Mouse (Mus musculus): ENCODE data around the gene Mbnl2. TPM values are rescaled to one million over a fixed set of nuclear protein-coding genes. Genes with fewer than 3 reads are reported as not detected.

Mbnl2 gene
- 61.8 and 65.4 TPM in 2 replicates for polyA plus RNA-seq (2011; ENCODE audit: insufficient read depth, insufficient read length, low read depth, missing spikeins)

DNA sequence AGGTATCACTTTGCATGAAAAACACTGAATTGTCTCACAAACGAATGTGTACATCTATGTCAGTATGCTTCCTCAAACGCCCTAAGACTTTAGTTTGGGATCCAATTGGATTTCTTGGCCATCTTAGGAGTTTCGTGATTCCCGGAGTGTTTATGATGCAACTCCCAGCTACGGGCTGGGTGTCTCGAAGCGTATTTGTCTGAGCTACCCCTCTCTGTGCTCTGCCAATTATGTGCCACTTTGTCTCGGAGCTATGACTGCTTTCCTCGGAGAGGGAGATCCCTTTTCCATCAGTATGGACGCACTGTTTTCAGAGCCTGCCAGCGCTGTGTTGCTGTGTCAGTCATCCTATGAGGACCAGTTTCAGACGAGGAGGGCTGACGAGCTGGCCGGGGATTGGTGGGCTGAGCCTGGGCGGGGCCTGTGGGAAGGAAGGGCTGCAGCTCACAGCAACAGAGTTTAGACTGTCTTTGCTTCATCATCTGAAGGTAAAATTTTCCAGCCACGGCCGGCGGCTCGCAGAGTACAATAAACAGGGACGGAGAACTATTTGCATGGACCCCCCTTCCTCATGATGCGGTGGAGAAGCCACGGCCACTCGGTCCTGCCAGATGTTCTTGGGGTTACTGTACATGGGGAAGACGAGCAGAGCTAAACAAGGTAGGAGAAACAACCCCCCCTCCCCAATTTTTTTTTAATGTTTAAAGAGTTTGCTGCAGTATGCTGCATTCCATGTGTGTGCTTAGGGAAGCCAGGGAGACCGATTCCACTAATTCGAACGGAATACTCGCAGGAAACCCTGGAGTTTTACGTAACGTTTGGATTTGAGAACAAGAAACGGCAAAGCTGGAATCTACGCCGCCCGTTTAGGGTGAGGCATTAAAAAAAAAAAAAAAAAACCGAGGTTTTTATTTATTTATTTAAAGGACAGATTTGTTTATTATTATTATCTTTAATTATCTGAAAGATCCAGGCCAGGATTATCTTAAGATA, at the start of gene Mbnl2:
TSS of gene Mbnl2 (plus strand) at position 424 of the 993 bp plus-strand sequence.
- Histone ChIP-seq H3K27ac (ENCODE audit: insufficient read depth, low read length) (no peak within 1 kb of the TSS), H3K4me1 (ENCODE audit: control insufficient read depth, insufficient read depth, low read length) (peaks cover 7% of the 10 kb centered on the region), H3K9me3 (replicated peaks; ENCODE audit: control insufficient read depth, insufficient read depth, low read length, poor library complexity, severe bottlenecking) (no peaks in the 10 kb centered on the region), H3K9ac (ENCODE audit: low read depth, poor library complexity, severe bottlenecking) (peak within 1 kb of the TSS; percentile 48), H3K27me3 (ENCODE audit: control insufficient read depth, insufficient read depth, low read length, poor library complexity, severe bottlenecking) (no peaks in the 10 kb centered on the region), H3K36me3 (ENCODE audit: control insufficient read depth, insufficient read depth, low read length, poor library complexity, severe bottlenecking) (no peaks in the 10 kb centered on the region), H3K4me3 (ENCODE audit: low read depth, low read length) (peak within 1 kb of the TSS; percentile 80)
- TF ChIP-seq CTCF (IDR thresholded peaks at IDR 0.05; ENCODE audit: low read depth, low read length) (no peak), EP300 (IDR thresholded peaks at IDR 0.05; ENCODE audit: insufficient read depth, low read depth, low read length) (no peak), POLR2A (IDR thresholded peaks at IDR 0.05; ENCODE audit: insufficient read depth, low read length) (peak; percentile 80)

- no peaks in the 10 kb centered on the region for H3K4me1 ChIP-seq (ENCODE audit: control insufficient read depth, insufficient read depth, low read length)
- H3K27me3 ChIP-seq (ENCODE audit: control insufficient read depth, insufficient read depth, low read length, poor library complexity, severe bottlenecking): no peaks in the 10 kb centered on the region
- no peaks in the 10 kb centered on the region for H3K36me3 ChIP-seq (ENCODE audit: control insufficient read depth, insufficient read depth, low read length, poor library complexity, severe bottlenecking)
- no peak overlapping the region for H3K4me3 ChIP-seq (ENCODE audit: low read depth, low read length)
- no peaks in the 10 kb centered on the region for H3K9me3 ChIP-seq (replicated peaks; ENCODE audit: control insufficient read depth, insufficient read depth, low read length, poor library complexity, severe bottlenecking)
- no peak for TF ChIP-seq CTCF (IDR thresholded peaks at IDR 0.05; ENCODE audit: low read depth, low read length)
- no peak for TF ChIP-seq POLR2A (IDR thresholded peaks at IDR 0.05; ENCODE audit: insufficient read depth, low read length)
- no peak for TF ChIP-seq EP300 (IDR thresholded peaks at IDR 0.05; ENCODE audit: insufficient read depth, low read depth, low read length)
- no peak overlapping the region for H3K9ac ChIP-seq (ENCODE audit: low read depth, poor library complexity, severe bottlenecking)
- H3K27ac ChIP-seq (ENCODE audit: insufficient read depth, low read length): no peak overlapping the region
Measured at GRCm38 (mm10) chr14:120232076-120232496, 43.4 kb upstream of the Mbnl2 start.

GRCm38 (mm10) chr14:120235610-120236009, 39.9 kb upstream of the Mbnl2 start:
- Histone ChIP-seq H3K4me1 (ENCODE audit: control insufficient read depth, insufficient read depth, low read length) (no peaks in the 10 kb centered on the region), H3K27me3 (ENCODE audit: control insufficient read depth, insufficient read depth, low read length, poor library complexity, severe bottlenecking) (no peaks in the 10 kb centered on the region), H3K27ac (ENCODE audit: insufficient read depth, low read length) (no peak overlapping the region), H3K36me3 (ENCODE audit: control insufficient read depth, insufficient read depth, low read length, poor library complexity, severe bottlenecking) (no peaks in the 10 kb centered on the region), H3K9ac (ENCODE audit: low read depth, poor library complexity, severe bottlenecking) (no peak overlapping the region), H3K4me3 (ENCODE audit: low read depth, low read length) (no peak overlapping the region), H3K9me3 (replicated peaks; ENCODE audit: control insufficient read depth, insufficient read depth, low read length, poor library complexity, severe bottlenecking) (no peaks in the 10 kb centered on the region)
- TF ChIP-seq CTCF (IDR thresholded peaks at IDR 0.05; ENCODE audit: low read depth, low read length) (no peak), POLR2A (IDR thresholded peaks at IDR 0.05; ENCODE audit: insufficient read depth, low read length) (no peak), EP300 (IDR thresholded peaks at IDR 0.05; ENCODE audit: insufficient read depth, low read depth, low read length) (no peak)

DNA sequence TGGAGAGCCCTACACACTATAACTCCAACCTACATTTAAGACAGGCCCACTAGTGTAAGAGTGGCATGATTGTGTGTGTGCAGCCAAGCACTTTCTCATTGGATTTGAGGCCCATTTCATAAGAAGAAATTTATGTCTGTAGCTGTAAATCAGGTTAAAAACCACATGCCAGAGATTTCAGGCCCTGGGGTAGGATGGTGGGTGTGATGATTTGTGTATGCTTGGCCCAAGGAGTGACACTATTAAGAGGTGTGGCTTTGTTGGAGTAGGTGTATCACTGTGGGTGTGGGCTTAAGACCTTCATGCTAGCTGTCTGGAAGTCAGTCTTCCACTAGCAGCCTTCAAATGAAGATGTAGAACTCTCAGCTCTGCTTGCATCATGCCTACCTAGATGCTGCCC, 37.0 kb upstream of the Mbnl2 start:
- no peak overlapping the region for H3K4me3 ChIP-seq (ENCODE audit: low read depth, low read length)
- no peaks in the 10 kb centered on the region for H3K36me3 ChIP-seq (ENCODE audit: control insufficient read depth, insufficient read depth, low read length, poor library complexity, severe bottlenecking)
- H3K27ac ChIP-seq (ENCODE audit: insufficient read depth, low read length): no peak overlapping the region
- H3K4me1 ChIP-seq (ENCODE audit: control insufficient read depth, insufficient read depth, low read length): peaks cover 4% of the 10 kb centered on the region
- TF ChIP-seq CTCF (IDR thresholded peaks at IDR 0.05; ENCODE audit: low read depth, low read length) (no peak), EP300 (IDR thresholded peaks at IDR 0.05; ENCODE audit: insufficient read depth, low read depth, low read length) (no peak), POLR2A (IDR thresholded peaks at IDR 0.05; ENCODE audit: insufficient read depth, low read length) (no peak)
- no peaks in the 10 kb centered on the region for H3K9me3 ChIP-seq (replicated peaks; ENCODE audit: control insufficient read depth, insufficient read depth, low read length, poor library complexity, severe bottlenecking)
- H3K27me3 ChIP-seq (ENCODE audit: control insufficient read depth, insufficient read depth, low read length, poor library complexity, severe bottlenecking): no peaks in the 10 kb centered on the region
- H3K9ac ChIP-seq (ENCODE audit: low read depth, poor library complexity, severe bottlenecking): no peak overlapping the region

- no peaks in the 10 kb centered on the region for H3K36me3 ChIP-seq (ENCODE audit: control insufficient read depth, insufficient read depth, low read length, poor library complexity, severe bottlenecking)
- no peak overlapping the region for H3K9ac ChIP-seq (ENCODE audit: low read depth, poor library complexity, severe bottlenecking)
- no peak overlapping the region for H3K4me3 ChIP-seq (ENCODE audit: low read depth, low read length)
- H3K27me3 ChIP-seq (ENCODE audit: control insufficient read depth, insufficient read depth, low read length, poor library complexity, severe bottlenecking): no peaks in the 10 kb centered on the region
- TF ChIP-seq POLR2A (IDR thresholded peaks at IDR 0.05; ENCODE audit: insufficient read depth, low read length) (no peak), CTCF (IDR thresholded peaks at IDR 0.05; ENCODE audit: low read depth, low read length) (no peak), EP300 (IDR thresholded peaks at IDR 0.05; ENCODE audit: insufficient read depth, low read depth, low read length) (no peak)
- no peak overlapping the region for H3K27ac ChIP-seq (ENCODE audit: insufficient read depth, low read length)
- H3K4me1 ChIP-seq (ENCODE audit: control insufficient read depth, insufficient read depth, low read length): peaks cover 4% of the 10 kb centered on the region
- no peaks in the 10 kb centered on the region for H3K9me3 ChIP-seq (replicated peaks; ENCODE audit: control insufficient read depth, insufficient read depth, low read length, poor library complexity, severe bottlenecking)
Measured at GRCm38 (mm10) chr14:120240209-120240608, 35.3 kb upstream of the Mbnl2 start.

- H3K9ac ChIP-seq (ENCODE audit: low read depth, poor library complexity, severe bottlenecking): no peak overlapping the region
- no peak overlapping the region for H3K4me3 ChIP-seq (ENCODE audit: low read depth, low read length)
- H3K4me1 ChIP-seq (ENCODE audit: control insufficient read depth, insufficient read depth, low read length): peaks cover 4% of the 10 kb centered on the region
- TF ChIP-seq POLR2A (IDR thresholded peaks at IDR 0.05; ENCODE audit: insufficient read depth, low read length) (no peak), EP300 (IDR thresholded peaks at IDR 0.05; ENCODE audit: insufficient read depth, low read depth, low read length) (no peak), CTCF (IDR thresholded peaks at IDR 0.05; ENCODE audit: low read depth, low read length) (no peak)
- no peak overlapping the region for H3K27ac ChIP-seq (ENCODE audit: insufficient read depth, low read length)
- no peaks in the 10 kb centered on the region for H3K27me3 ChIP-seq (ENCODE audit: control insufficient read depth, insufficient read depth, low read length, poor library complexity, severe bottlenecking)
- no peaks in the 10 kb centered on the region for H3K36me3 ChIP-seq (ENCODE audit: control insufficient read depth, insufficient read depth, low read length, poor library complexity, severe bottlenecking)
- H3K9me3 ChIP-seq (replicated peaks; ENCODE audit: control insufficient read depth, insufficient read depth, low read length, poor library complexity, severe bottlenecking): no peaks in the 10 kb centered on the region
Measured at GRCm38 (mm10) chr14:120242711-120243110, 32.8 kb upstream of the Mbnl2 start.

Measured in ES-Bruce4 (cell line).